In the genomic region with DNA sequence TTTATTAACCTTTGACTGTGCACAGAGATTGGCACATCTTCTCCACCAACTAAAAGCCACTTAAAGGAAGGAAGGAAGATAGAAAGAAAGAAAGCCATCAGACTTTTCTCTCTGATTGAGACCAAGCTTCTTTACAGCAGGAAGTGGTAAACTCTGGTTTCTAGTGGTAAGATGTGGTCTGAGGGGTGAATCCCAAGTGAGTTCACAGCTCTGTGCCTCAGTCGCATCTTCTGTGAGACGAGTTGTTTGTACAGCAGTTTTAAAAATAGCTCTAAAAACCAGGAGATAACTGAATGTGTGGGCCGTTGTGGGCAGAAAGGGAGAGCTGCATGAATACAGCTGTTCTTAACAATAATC, we compare ENCODE assay signal across 11 mouse cellular contexts.
DNase-seq lines count a peak whose midpoint lies in the region; ATAC-seq and TF ChIP-seq lines count a peak whose summit lies in the region.
"Had no signal": no experiment of that assay in that cellular context is flagged by ENCODE, and none has a peak within 500 bp of the region (broad histone marks: within the 10 kb centered on the region; RNA-seq: fewer than 3 reads in every experiment).

No protein-coding gene starts in this region.

- DNase-seq in forebrain, embryonic 10.5 days (ENCODE audit: extremely low spot score, low spot score) = no peak
- DNase-seq in layer of hippocampus, adult 2 months (ENCODE audit: low spot score in 2 of 2) = no peak
- no peak for DNase-seq in layer of hippocampus, adult 8-10 months (ENCODE audit: low spot score in 2 of 2)
- peak; percentile 42 for DNase-seq in thymus, adult 2 months
- DNase-seq in kidney, postnatal 14 days = no peak
- no peak for DNase-seq in c-Kit-positive CD71-positive TER-119-positive erythroid progenitor cells, embryonic 14.5 days (ENCODE audit: low spot score)
- DNase-seq: cerebellum, postnatal 36 days; lung, embryonic 14.5 days; right cerebral cortex, postnatal 4 days had no signal

- no peak for TF ChIP-seq CTCF in layer of hippocampus, adult 2 months (conservative IDR thresholded peaks at IDR 0.05)
- TF ChIP-seq CTCF in thymus, adult 2 months (IDR thresholded peaks at IDR 0.05; ENCODE audit: borderline replicate concordance, control insufficient read depth, extremely low read depth, insufficient read depth, low read length, poor library complexity) = no peak

- H3K36me3 ChIP-seq in forebrain, embryonic 13.5 days (ENCODE audit: poor library complexity, severe bottlenecking) = no peaks in the 10 kb centered on the region
- no peaks in the 10 kb centered on the region for H3K36me3 ChIP-seq in forebrain, embryonic 10.5 days (replicated peaks)
- H3K36me3 ChIP-seq in thymus, adult 2 months (ENCODE audit: control insufficient read depth, insufficient read depth, low read length) = no peaks in the 10 kb centered on the region

- no peaks in the 10 kb centered on the region for H3K9me3 ChIP-seq in forebrain, embryonic 13.5 days (replicated peaks)
- no peaks in the 10 kb centered on the region for H3K9me3 ChIP-seq in forebrain, embryonic 10.5 days

- 73% methylated on average over 3 of the region's 3 CpGs for WGBS in forebrain, embryonic 13.5 days
- WGBS in forebrain, embryonic 10.5 days = 88% methylated on average over 3 of the region's 3 CpGs
- whole genome bisulfite sequencing in thymus, adult 2 months = 4% methylated on average over 3 of the region's 3 CpGs

- H3K9ac ChIP-seq in forebrain, embryonic 13.5 days = no peak overlapping the region
- H3K9ac ChIP-seq: lung, embryonic 14.5 days had no signal

- H3K4me1 ChIP-seq in forebrain, embryonic 13.5 days = peaks cover 12% of the 10 kb centered on the region; the same call in 1 of the 2 replicates
- H3K4me1 ChIP-seq in forebrain, embryonic 10.5 days = peaks cover 19% of the 10 kb centered on the region
- H3K4me1 ChIP-seq in thymus, adult 2 months (replicated peaks; ENCODE audit: control insufficient read depth, insufficient read depth, low read length) = no peaks in the 10 kb centered on the region; the same call in 1 of the 2 replicates

- no peak overlapping the region for H3K4me2 ChIP-seq in forebrain, embryonic 13.5 days
- H3K4me2 ChIP-seq: lung, embryonic 14.5 days had no signal

- no peak overlapping the region for H3K4me3 ChIP-seq in forebrain, embryonic 13.5 days
- no peak overlapping the region for H3K4me3 ChIP-seq in forebrain, embryonic 10.5 days
- no peak overlapping the region for H3K4me3 ChIP-seq in layer of hippocampus, adult 2 months
- no peak overlapping the region for H3K4me3 ChIP-seq in thymus, adult 2 months (ENCODE audit: control insufficient read depth, insufficient read depth, low read length)

- ATAC-seq in forebrain, embryonic 13.5 days = no peak
- ATAC-seq in inflammation-experienced regulatory T-cells, adult 6 months = peak; percentile 92

- H3K27ac ChIP-seq in forebrain, embryonic 13.5 days = peak overlapping the region; percentile 20; the same call in 1 of the 2 replicates
- no peak overlapping the region for H3K27ac ChIP-seq in forebrain, embryonic 10.5 days
- H3K27ac ChIP-seq in layer of hippocampus, adult 2 months = peak overlapping the region; percentile 81
- H3K27ac ChIP-seq in thymus, adult 2 months (ENCODE audit: control insufficient read depth, insufficient read depth, low read length) = no peak overlapping the region

- H3K27me3 ChIP-seq in forebrain, embryonic 13.5 days = no peaks in the 10 kb centered on the region
- H3K27me3 ChIP-seq in forebrain, embryonic 10.5 days (ENCODE audit: poor library complexity, severe bottlenecking) = no peaks in the 10 kb centered on the region
- H3K27me3 ChIP-seq in thymus, adult 2 months (ENCODE audit: control insufficient read depth, insufficient read depth, low read length) = no peaks in the 10 kb centered on the region

- no peak for TF ChIP-seq POLR2A in thymus, adult 2 months (IDR thresholded peaks at IDR 0.05; ENCODE audit: control insufficient read depth, extremely low read depth, insufficient read depth, low read length, poor library complexity)

Comparison
In these comparisons a context has a peak if more than half of its experiments do, and no peak if none do; other contexts are left out.
1. H3K27ac ChIP-seq: peak in forebrain, embryonic 13.5 days (single experiment) and layer of hippocampus, adult 2 months (single experiment); none in forebrain, embryonic 10.5 days (single experiment) and thymus, adult 2 months (single experiment).